Mouse (Mus musculus) G1E (cell line): Measurements from ENCODE around the gene Prrxl1.

Experiments used
- CTCF ChIP-seq: IDR thresholded peaks from 2 replicates; pipeline ENCODE4 v1.5.1; 2012; ENCODE audit warnings: low read depth, low read length, inconsistent platforms, mixed read lengths
- GATA1 ChIP-seq: IDR thresholded peaks from 2 replicates; pipeline ENCODE4 v1.6.1; 2012; ENCODE audit warnings: borderline replicate concordance, low read length, inconsistent platforms, mixed read lengths
- GATA2 ChIP-seq: IDR thresholded peaks from 2 replicates; pipeline ENCODE4 v1.6.1; 2012; ENCODE audit warnings: low read depth, low read length, inconsistent platforms, borderline replicate concordance
- POLR2AphosphoS5 ChIP-seq: IDR thresholded peaks from 2 replicates; pipeline ENCODE4 v1.6.1; 2012; ENCODE audit warnings: low read depth, low read length, inconsistent platforms; ENCODE audit not compliant: insufficient replicate concordance
- TAL1 ChIP-seq: conservative IDR thresholded peaks from 2 replicates; pipeline ENCODE4 v1.6.1; 2012; ENCODE audit warnings: low read depth, low read length, inconsistent platforms, mixed read lengths

GRCm38 (mm10) chr14:32600110-32600509 is 903 bp downstream of the Prrxl1 start:
- no peak for TF ChIP-seq GATA1
- no peak for TF ChIP-seq CTCF
- no peak for TF ChIP-seq POLR2AphosphoS5
- no peak for TF ChIP-seq TAL1
- TF ChIP-seq GATA2, result no peak
